Mouse (Mus musculus) spleen, adult 10 weeks (tissue): ENCODE results near the gene Sppl2c. TPM values are rescaled to one million over a fixed set of nuclear protein-coding genes. Genes with fewer than 3 reads are reported as not detected.

Source experiments
- polyA plus RNA-seq: library from polyadenylated mRNA; stranded (reverse); fragments of 350-450 nt; fragmentation: Illumina TruSeq; extraction: RNeasy Lipid Tissue Mini Kit (QIAGEN cat#74804); gene quantifications from one replicate; pipeline ENCODE4 v1.2.3, GENCODE M21; 2015; ENCODE audit warnings: low replicate concordance; ENCODE audit not compliant: insufficient read depth

Sppl2c gene
- not detected for polyA plus RNA-seq

DNA sequence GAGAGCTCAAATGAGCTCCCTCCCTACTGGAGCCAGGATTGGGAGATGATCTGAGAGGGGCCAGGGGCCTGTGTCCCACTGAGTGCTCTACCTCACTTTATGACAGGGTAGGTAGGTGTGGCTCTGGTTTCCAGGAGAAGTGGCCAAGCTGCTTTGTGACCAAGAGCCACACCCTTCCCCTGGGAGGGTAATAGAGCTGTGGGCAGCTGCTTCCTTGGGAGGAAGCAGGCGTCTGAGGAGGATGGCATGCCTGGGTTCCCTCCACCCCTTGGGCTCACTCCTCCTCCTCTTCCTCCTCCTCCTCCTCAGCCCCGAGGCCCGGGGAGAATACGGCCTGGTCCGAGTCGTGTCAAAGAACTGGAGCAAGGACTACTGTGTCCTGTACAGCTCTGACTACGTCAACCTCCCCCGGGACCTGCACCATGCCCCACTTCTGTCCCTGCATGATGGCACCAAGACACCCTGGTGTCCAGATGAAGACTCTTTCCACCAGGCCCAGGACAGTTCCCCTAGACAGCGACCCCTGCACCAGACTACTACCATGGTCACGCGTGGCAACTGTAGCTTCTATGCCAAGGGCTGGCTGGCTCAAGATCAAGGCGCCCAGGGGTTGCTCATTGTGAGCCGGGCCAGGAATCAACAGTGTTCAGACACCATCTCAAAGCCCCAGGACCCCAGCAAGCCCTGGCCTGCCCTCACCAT lies at the start of gene Sppl2c:
Gene Sppl2c (plus strand): TSS at position 193 of the 702 bp plus-strand sequence.

DNA sequence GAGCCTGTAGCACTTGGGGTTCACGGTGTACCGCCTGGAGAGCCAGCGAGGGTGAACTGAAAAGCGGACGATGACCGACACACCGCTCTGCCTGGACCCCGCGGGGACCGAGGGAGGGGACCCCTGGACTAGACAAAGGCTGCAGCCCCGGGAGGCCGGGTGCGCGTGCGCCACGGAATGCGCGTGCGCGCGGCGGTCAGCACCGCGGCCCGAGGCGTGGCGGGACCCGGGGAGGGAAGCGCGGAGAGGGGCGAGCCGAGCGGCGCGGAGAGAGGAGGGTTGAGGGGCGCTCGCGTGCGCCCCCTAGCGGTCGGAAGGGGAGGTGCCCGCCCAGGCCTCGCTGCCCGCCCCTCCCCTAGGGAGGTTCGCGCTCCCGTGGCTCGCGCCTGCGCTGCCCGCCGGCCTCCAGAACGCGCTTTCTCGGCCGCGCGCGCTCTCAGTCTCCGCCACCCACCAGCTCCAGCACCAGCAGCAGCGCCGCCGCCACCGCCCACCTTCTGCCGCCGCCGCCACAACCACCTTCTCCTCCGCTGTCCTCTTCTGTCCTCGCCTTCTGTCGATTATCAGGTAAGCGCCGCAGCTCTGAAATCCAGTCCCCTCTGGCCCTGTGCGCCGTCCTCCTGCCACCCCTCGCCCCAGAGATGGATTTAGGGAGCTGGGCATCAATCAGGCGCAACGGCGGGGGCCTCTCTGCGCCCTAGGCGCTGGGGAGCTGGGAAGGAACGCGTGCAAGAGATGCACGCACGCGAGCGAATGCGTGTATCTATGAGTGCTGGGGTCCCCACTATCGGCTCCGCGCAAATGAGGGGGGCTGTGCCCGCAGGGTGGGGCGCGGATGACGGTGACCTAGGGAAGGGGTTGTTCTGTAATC lies 45.1 kb downstream of the Sppl2c start, which contains the start of gene Mapt:
Gene Mapt (plus strand): TSS at position 350 of the 871 bp plus-strand sequence.

Other genes starting within 250 kb of the Sppl2c start
- gene Nsf, start 232.3 kb upstream of the Sppl2c start, polyA plus RNA-seq, result 50.1 TPM
- 38.9 TPM for gene Arf2, start 219.6 kb upstream of the Sppl2c start, polyA plus RNA-seq
- 1.3 TPM for gene Crhr1, start 53.5 kb upstream of the Sppl2c start, polyA plus RNA-seq
- 0.94 TPM for gene Mapt, start 45.1 kb downstream of the Sppl2c start, polyA plus RNA-seq